Mouse (Mus musculus) spleen, adult 2 months (tissue): Measurements from ENCODE around the gene P2rx1. TPM values are rescaled to one million over a fixed set of nuclear protein-coding genes. Genes with fewer than 3 reads are reported as not detected.
A peak's percentile ranks its signal among the peaks of the same experiment; 100 is the strongest.

Experiments used
- DNase-seq, 2 experiments: peaks; one replicate each; pipeline versions ENCODE4 v3.0.0 to v3.0.0-alpha.2; 2012 to 2021; ENCODE audit warnings: low spot score in 2 of 2, low read depth in 1 of 2
- H3K27ac ChIP-seq: fragments of 200-500 bp; 2 replicates; pipeline ENCODE4 v1.5.1; 2012; ENCODE audit warnings: low read length, inconsistent platforms; ENCODE audit not compliant: insufficient read depth
- H3K27me3 ChIP-seq: fragments of 200-500 bp; 2 replicates; pipeline ENCODE4 v1.6.1; 2012; ENCODE audit warnings: mild to moderate bottlenecking, moderate library complexity, low read length, inconsistent platforms; ENCODE audit not compliant: control insufficient read depth, insufficient read depth
- H3K36me3 ChIP-seq: fragments of 200-500 bp; 2 replicates; pipeline ENCODE4 v1.6.1; 2012; ENCODE audit warnings: mild to moderate bottlenecking, low read length, inconsistent platforms; ENCODE audit not compliant: control insufficient read depth, insufficient read depth
- H3K4me1 ChIP-seq: fragments of 200-500 bp; 2 replicates; pipeline ENCODE4 v1.6.1; 2011; ENCODE audit warnings: inconsistent platforms; ENCODE audit not compliant: control insufficient read depth, insufficient read depth, insufficient read length
- H3K4me3 ChIP-seq: fragments of 200-500 bp; 2 replicates; pipeline ENCODE4 v1.5.1; 2011; ENCODE audit warnings: mild to moderate bottlenecking, inconsistent platforms; ENCODE audit not compliant: insufficient read depth, insufficient read length; ENCODE audit errors: extremely low read depth
- CTCF ChIP-seq: fragments of 200-500 bp; IDR thresholded peaks from 2 replicates; pipeline ENCODE4 v1.5.1; 2011; ENCODE audit warnings: mild to moderate bottlenecking, inconsistent platforms; ENCODE audit not compliant: insufficient read depth, insufficient read length, insufficient replicate concordance; ENCODE audit errors: extremely low read depth
- POLR2A ChIP-seq: fragments of 200-500 bp; IDR thresholded peaks from 2 replicates; pipeline ENCODE4 v1.6.1; 2011; ENCODE audit warnings: low read depth, low read length, inconsistent platforms
- WGBS: fragments of 180-500 bp; shearing (Covaris S2); methylation state at CpG from one replicate; pipeline ENCODE4 v1.1.7; 2018; 5-methylcytosine and 5-hydroxymethylcytosine counted together
- polyA plus RNA-seq: library from polyadenylated mRNA; depleted of rRNA; stranded (reverse); fragments of >200 nt; gene quantifications from 2 replicates; pipeline ENCODE4 v1.2.3, GENCODE M21; 2012

P2rx1 gene
- polyA plus RNA-seq, 1 experiment, result 14.3 TPM

GRCm38 (mm10) chr11:73019147-73019795 is 20.4 kb downstream of the P2rx1 start:
- no peak for TF ChIP-seq CTCF
- TF ChIP-seq POLR2A, result no peak
- H3K27me3 ChIP-seq, result no peaks in the 10 kb centered on the region; the same call in 1 of the 2 replicates
- no peaks in the 10 kb centered on the region for H3K36me3 ChIP-seq
- H3K4me3 ChIP-seq, result peak overlapping the region; percentile 66
- WGBS, result under 1% methylated on average over 46 of the region's 46 CpGs
- H3K27ac ChIP-seq, result no peak overlapping the region
- H3K4me1 ChIP-seq, result peaks cover 25% of the 10 kb centered on the region
- DNase-seq, result peak; percentile 70 to 77

GRCm38 (mm10) chr11:73020953-73021800 is 22.3 kb downstream of the P2rx1 start:
- WGBS, result 83% methylated on average over 7 of the region's 7 CpGs
- H3K27ac ChIP-seq, result no peak overlapping the region
- TF ChIP-seq CTCF, result no peak
- TF ChIP-seq POLR2A, result no peak
- no peak overlapping the region for H3K4me3 ChIP-seq
- no peaks in the 10 kb centered on the region for H3K36me3 ChIP-seq
- H3K27me3 ChIP-seq, result no peaks in the 10 kb centered on the region; the same call in 1 of the 2 replicates
- DNase-seq, result no peak
- H3K4me1 ChIP-seq, result peaks cover 34% of the 10 kb centered on the region

- no peak for DNase-seq
- TF ChIP-seq POLR2A, result no peak
- no peak for TF ChIP-seq CTCF
- no peaks in the 10 kb centered on the region for H3K36me3 ChIP-seq
- H3K27ac ChIP-seq, result no peak overlapping the region
- WGBS, result 91% methylated on average over 9 of the region's 9 CpGs
- H3K4me3 ChIP-seq, result no peak overlapping the region
- peaks cover 34% of the 10 kb centered on the region for H3K4me1 ChIP-seq
- no peaks in the 10 kb centered on the region; the same call in 1 of the 2 replicates for H3K27me3 ChIP-seq
These were observed 24.2 kb downstream of the P2rx1 start for GRCm38 (mm10) chr11:73023099-73023498.

- 55% methylated on average over 4 of the region's 4 CpGs for WGBS
- Histone ChIP-seq H3K4me1 (peaks cover 28% of the 10 kb centered on the region), H3K27ac (0 out of 2 replicates have a peak overlapping the region, but pooled peaks have one; percentile 4), H3K4me3 (no peak overlapping the region), H3K27me3 (no peaks in the 10 kb centered on the region; the same call in 1 of the 2 replicates), H3K36me3 (no peaks in the 10 kb centered on the region)
- TF ChIP-seq CTCF, result no peak
- no peak for TF ChIP-seq POLR2A
- DNase-seq, result no peak
These were observed 24.9 kb downstream of the P2rx1 start for GRCm38 (mm10) chr11:73023827-73024226.

- H3K4me1 ChIP-seq, result peaks cover 28% of the 10 kb centered on the region
- DNase-seq, result peak; percentile 68 to 74
- whole genome bisulfite sequencing, result 11% methylated on average over 7 of the region's 7 CpGs
- 0 out of 2 replicates have a peak overlapping the region, but pooled peaks have one; percentile 4 for H3K27ac ChIP-seq
- H3K27me3 ChIP-seq, result no peaks in the 10 kb centered on the region; the same call in 1 of the 2 replicates
- H3K36me3 ChIP-seq, result no peaks in the 10 kb centered on the region
- no peak overlapping the region for H3K4me3 ChIP-seq
- TF ChIP-seq CTCF, result no peak
- no peak for TF ChIP-seq POLR2A
These were observed 25.5 kb downstream of the P2rx1 start for GRCm38 (mm10) chr11:73024236-73024904.

GRCm38 (mm10) chr11:73026961-73027360 is 28.1 kb downstream of the P2rx1 start:
- H3K27ac ChIP-seq, result no peak overlapping the region
- H3K27me3 ChIP-seq, result no peaks in the 10 kb centered on the region
- DNase-seq, result no peak
- TF ChIP-seq POLR2A, result no peak
- TF ChIP-seq CTCF, result no peak
- WGBS, result 76% methylated on average over 8 of the region's 8 CpGs
- H3K4me3 ChIP-seq, result no peak overlapping the region
- H3K4me1 ChIP-seq, result peaks cover 24% of the 10 kb centered on the region
- H3K36me3 ChIP-seq, result no peaks in the 10 kb centered on the region
